Mouse (Mus musculus) myocyte (in vitro differentiated cells): ENCODE data around the gene Dnmbp.

Experiments used
- MYOG ChIP-seq, 3 experiments: IDR thresholded peaks; one replicate each; pipeline ENCODE4 v1.6.1; 2011; ENCODE audit warnings: control low read depth in 2 of 3, low read depth in 2 of 3, mild to moderate bottlenecking in 2 of 3; ENCODE audit not compliant: insufficient read length in 2 of 3, control insufficient read depth in 1 of 3, insufficient read depth in 1 of 3
- POLR2A ChIP-seq: IDR thresholded peaks from one replicate; pipeline ENCODE4 v1.6.1; 2011; ENCODE audit warnings: low read depth, mild to moderate bottlenecking, control low read depth, moderate library complexity; ENCODE audit not compliant: insufficient read length
- POLR2AphosphoS2 ChIP-seq: IDR thresholded peaks from one replicate; pipeline ENCODE4 v1.6.1; 2011; ENCODE audit warnings: low read depth, control low read depth; ENCODE audit not compliant: insufficient read length
- TCF12 ChIP-seq: IDR thresholded peaks from one replicate; pipeline ENCODE4 v1.6.1; 2011; ENCODE audit warnings: mild to moderate bottlenecking, control low read depth; ENCODE audit not compliant: poor library complexity, insufficient read depth, severe bottlenecking
- USF1 ChIP-seq: IDR thresholded peaks from one replicate; pipeline ENCODE4 v1.6.1; 2011; ENCODE audit warnings: low read depth, mild to moderate bottlenecking, control low read depth, moderate library complexity

DNA sequence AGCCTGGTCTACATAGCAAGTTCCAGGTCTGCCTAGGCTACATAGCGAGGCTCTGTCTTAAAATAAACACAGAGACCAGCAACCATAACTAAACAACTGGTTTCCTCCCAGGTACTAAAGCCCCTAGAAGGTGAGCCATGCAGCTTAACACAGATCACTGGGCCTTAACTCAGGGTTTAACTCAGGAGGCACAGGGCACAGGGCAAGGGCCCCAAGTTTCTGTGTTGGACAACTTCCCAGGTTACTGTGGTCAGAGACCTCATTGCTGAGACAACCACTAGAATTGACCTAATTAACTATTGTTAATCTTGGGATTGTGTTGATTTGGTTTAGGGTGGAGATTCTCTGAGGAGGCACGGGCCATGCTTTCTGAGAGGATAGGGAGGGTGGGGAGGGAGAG, 26.5 kb upstream of the Dnmbp start:
- TF ChIP-seq POLR2A (no peak), USF1 (no peak), TCF12 (no peak), POLR2AphosphoS2 (no peak), MYOG (IDR thresholded peaks at IDR 0.05; ENCODE audit: control insufficient read depth in 1 of 3, insufficient read depth in 1 of 3, insufficient read length in 2 of 3, low read depth in 2 of 3) (no peak)
